Mouse (Mus musculus) small intestine, adult 10 weeks (tissue): ENCODE measurements around the gene Mrpl22. TPM values are rescaled to one million over a fixed set of nuclear protein-coding genes. Genes with fewer than 3 reads are reported as not detected.

Source experiments
- polyA plus RNA-seq: library from polyadenylated mRNA; stranded (reverse); fragments of 350-450 nt; fragmentation: Illumina TruSeq; extraction: RNeasy Lipid Tissue Mini Kit (QIAGEN cat#74804); gene quantifications from one replicate; pipeline ENCODE4 v1.2.3, GENCODE M21; 2014; ENCODE audit warnings: low replicate concordance

The Mrpl22 gene
- polyA plus RNA-seq, result 20.5 TPM

DNA sequence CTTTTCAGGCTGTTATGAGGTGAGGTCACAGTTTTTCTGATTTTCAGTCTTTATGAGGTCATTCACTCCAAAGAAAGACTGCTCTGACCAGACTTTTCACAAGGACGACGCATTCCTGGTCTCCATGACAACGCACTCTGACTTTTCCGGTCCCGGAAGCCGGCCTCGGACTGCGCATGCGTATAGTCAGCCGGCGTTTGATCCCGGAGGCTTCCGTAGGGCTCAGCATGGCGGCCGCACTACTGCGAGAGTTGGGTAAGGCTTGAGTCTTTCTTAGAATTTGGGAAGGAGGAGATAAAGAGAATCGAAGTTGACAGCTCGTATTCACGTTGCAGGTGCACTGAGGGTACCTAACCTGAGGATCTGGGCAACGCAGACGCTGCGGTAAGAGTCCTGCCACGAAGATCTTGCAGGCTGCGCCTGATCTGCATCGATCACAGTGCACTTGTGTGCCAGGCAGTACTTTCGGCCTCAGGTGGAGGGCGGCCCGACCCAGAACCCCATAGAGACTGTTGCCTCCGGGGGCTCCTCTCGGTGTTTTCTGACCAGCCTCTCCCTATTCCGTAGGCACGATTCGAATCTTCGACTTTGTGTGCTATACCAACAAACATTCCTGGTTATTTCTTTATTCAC, at the start of gene Mrpl22:
Mrpl22 (plus strand) TSS at position 203 of the 633 bp plus-strand sequence.

GRCm38 (mm10) chr11:58168167-58168915, 3.1 kb upstream of the Mrpl22 start, which contains the start of gene Gemin5:
TSS of gene Gemin5 (minus strand) at chr11:58168539.

DNA sequence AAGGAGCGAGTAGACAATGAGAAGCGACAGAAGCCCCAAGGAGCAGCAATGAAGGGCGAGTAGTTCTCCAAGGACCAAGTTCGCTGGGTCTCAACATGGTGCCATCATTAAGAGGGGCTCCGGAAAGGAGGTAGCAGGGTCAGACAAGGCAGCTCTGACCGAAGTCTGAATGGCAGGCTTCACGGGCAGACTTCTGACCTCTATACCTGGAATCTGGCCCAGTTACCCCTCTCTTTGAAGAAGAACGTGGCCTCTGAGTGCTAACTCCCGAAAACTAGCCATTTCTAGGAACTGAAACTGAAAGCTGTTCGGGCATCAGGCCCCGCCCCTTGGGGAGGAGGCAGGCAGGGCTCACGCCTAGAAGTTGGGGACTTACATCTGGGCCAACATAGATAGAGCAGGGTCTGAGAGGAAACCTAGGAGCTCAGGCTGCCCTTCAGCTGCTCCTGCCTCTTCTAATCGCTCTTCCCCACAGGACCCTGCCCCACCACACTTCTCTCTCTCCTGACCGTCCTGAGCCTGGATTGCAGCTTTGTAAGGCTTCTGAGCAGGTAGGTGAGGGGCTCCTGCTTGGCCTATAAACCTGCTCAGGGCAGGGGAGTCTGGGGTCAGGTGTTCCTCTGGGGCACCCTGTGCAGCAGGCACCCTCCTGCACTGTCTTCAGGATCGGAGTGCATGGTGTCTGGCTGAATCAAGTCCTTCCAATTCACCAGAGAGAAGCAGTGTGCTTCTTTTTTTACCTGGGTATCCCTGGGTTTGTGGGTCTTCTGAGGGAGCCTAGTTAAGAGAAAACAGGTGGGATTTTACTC, 28.0 kb downstream of the Mrpl22 start, which contains the start of the genes Igtp and Irgm2:
Igtp (plus strand) TSS at position 328 of the 809 bp plus-strand sequence.
Irgm2 (plus strand) TSS at position 390 of the 809 bp plus-strand sequence.

Other genes with a start within 250 kb of the Mrpl22 start
- gene Larp1, start 162.6 kb upstream of the Mrpl22 start, polyA plus RNA-seq, result 14.3 TPM
- not detected for gene Gm12248, start 78.5 kb upstream of the Mrpl22 start, polyA plus RNA-seq
- 16.6 TPM for gene Cnot8, start 67.5 kb upstream of the Mrpl22 start, polyA plus RNA-seq
- gene Gemin5, start 3.1 kb upstream of the Mrpl22 start, polyA plus RNA-seq, result 1.6 TPM
- 31.3 TPM for gene Igtp, start 27.9 kb downstream of the Mrpl22 start, polyA plus RNA-seq
- 23.6 TPM for gene Irgm2, start 28.0 kb downstream of the Mrpl22 start, polyA plus RNA-seq
- gene 4930438A08Rik, start 103.1 kb downstream of the Mrpl22 start, polyA plus RNA-seq, result not detected
- gene Zfp692, start 135.4 kb downstream of the Mrpl22 start, polyA plus RNA-seq, result 0.59 TPM
- gene Zfp672, start 158.7 kb downstream of the Mrpl22 start, polyA plus RNA-seq, result 52.8 TPM
- gene Sh3bp5l, start 159.1 kb downstream of the Mrpl22 start, polyA plus RNA-seq, result 0.63 TPM
- gene Lypd8, start 207.4 kb downstream of the Mrpl22 start, polyA plus RNA-seq, result 654 TPM
- gene 1810065E05Rik, start 249.4 kb downstream of the Mrpl22 start, polyA plus RNA-seq, result 0.52 TPM